Mouse (Mus musculus) forelimb bud, embryonic 11.5 days (tissue): ENCODE results near the gene Tmprss11a.

Source experiments
- DNase-seq: peaks from one replicate; pipeline ENCODE4 v3.0.0-alpha.2; 2012; ENCODE audit warnings: low read depth, low spot score

Tmprss11a gene

GRCm38 (mm10) chr5:86468890-86469289, at the start of gene Tmprss11a:
TSS of gene Tmprss11a (minus strand) at chr5:86468990.
- no peak for DNase-seq

GRCm38 (mm10) chr5:86518500-86518899, 49.7 kb upstream of the Tmprss11a start, which contains the start of gene Tmprss11g:
TSS of gene Tmprss11g (minus strand) at chr5:86518600.
- DNase-seq = no peak

GRCm38 (mm10) chr5:86511538-86511937, 42.7 kb upstream of the Tmprss11a start:
- DNase-seq = no peak

GRCm38 (mm10) chr5:86493453-86493852, 24.7 kb upstream of the Tmprss11a start:
- no peak for DNase-seq

GRCm38 (mm10) chr5:86482562-86482961, 13.8 kb upstream of the Tmprss11a start:
- DNase-seq = no peak

- DNase-seq = no peak
Measured at GRCm38 (mm10) chr5:86482031-86482430, 13.2 kb upstream of the Tmprss11a start.

GRCm38 (mm10) chr5:86473859-86474258, 5.1 kb upstream of the Tmprss11a start:
- no peak for DNase-seq

GRCm38 (mm10) chr5:86439306-86439705, 29.5 kb downstream of the Tmprss11a start:
- DNase-seq = no peak

- DNase-seq = no peak
Measured at GRCm38 (mm10) chr5:86438548-86438947, 30.2 kb downstream of the Tmprss11a start.

GRCm38 (mm10) chr5:86432697-86433096, 36.1 kb downstream of the Tmprss11a start:
- peak; percentile 52 for DNase-seq

- no peak for DNase-seq
Measured at GRCm38 (mm10) chr5:86431096-86431495, 37.7 kb downstream of the Tmprss11a start.

GRCm38 (mm10) chr5:86421323-86422028, 47.3 kb downstream of the Tmprss11a start:
- no peak for DNase-seq

GRCm38 (mm10) chr5:86419494-86419893, 49.3 kb downstream of the Tmprss11a start:
- DNase-seq = no peak

GRCm38 (mm10) chr5:86414280-86414679, 54.5 kb downstream of the Tmprss11a start:
- DNase-seq = no peak

- no peak for DNase-seq
Measured at GRCm38 (mm10) chr5:86410815-86411214, 58.0 kb downstream of the Tmprss11a start.

GRCm38 (mm10) chr5:86407941-86408340, 60.8 kb downstream of the Tmprss11a start:
- no peak for DNase-seq

GRCm38 (mm10) chr5:86407191-86407590, 61.6 kb downstream of the Tmprss11a start:
- no peak for DNase-seq

GRCm38 (mm10) chr5:86373320-86373719, 95.5 kb downstream of the Tmprss11a start, which contains the start of gene Tmprss11d:
TSS of gene Tmprss11d (minus strand) at chr5:86373420.
- no peak for DNase-seq
